Mouse (Mus musculus) ES-E14 (cell line): ENCODE measurements around the gene Slc22a18.

Experiments
- CHD2 ChIP-seq: IDR thresholded peaks from 2 replicates; pipeline ENCODE4 v1.6.1; 2014; ENCODE audit warnings: mild to moderate bottlenecking, low read depth, low read length, inconsistent platforms
- HCFC1 ChIP-seq: IDR thresholded peaks from 2 replicates; pipeline ENCODE4 v1.6.1; 2012; ENCODE audit warnings: low read length, inconsistent platforms, borderline replicate concordance; ENCODE audit not compliant: insufficient read depth
- ZC3H11A ChIP-seq: IDR thresholded peaks from 2 replicates; pipeline ENCODE4 v1.6.1; 2012; ENCODE audit warnings: low read depth, mild to moderate bottlenecking, inconsistent platforms, low read length, borderline replicate concordance

DNA sequence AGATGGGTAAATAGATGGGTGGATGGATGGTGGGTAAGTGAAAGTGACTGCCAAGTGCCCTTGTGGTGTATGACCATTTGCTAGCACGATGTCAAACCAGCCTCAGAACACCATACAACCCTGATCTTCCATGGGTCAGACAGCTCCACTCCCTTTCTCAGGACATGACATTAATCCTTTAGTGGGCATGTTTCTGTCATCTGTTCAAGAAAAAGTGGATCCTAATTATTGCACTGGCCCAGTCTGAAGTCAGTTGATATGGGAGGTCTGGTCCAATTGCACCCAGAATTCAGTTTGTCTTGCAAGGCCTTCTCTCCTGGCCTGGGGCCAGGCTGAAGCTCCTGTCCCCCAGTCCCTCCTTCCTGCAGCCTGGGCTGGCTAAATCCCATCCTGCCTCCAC is 34.6 kb upstream of the Slc22a18 start:
- TF ChIP-seq HCFC1: no peak
- TF ChIP-seq CHD2: no peak
- no peak for TF ChIP-seq ZC3H11A
